ENCODE assay signal across 9 mouse cellular contexts in the genomic region with DNA sequence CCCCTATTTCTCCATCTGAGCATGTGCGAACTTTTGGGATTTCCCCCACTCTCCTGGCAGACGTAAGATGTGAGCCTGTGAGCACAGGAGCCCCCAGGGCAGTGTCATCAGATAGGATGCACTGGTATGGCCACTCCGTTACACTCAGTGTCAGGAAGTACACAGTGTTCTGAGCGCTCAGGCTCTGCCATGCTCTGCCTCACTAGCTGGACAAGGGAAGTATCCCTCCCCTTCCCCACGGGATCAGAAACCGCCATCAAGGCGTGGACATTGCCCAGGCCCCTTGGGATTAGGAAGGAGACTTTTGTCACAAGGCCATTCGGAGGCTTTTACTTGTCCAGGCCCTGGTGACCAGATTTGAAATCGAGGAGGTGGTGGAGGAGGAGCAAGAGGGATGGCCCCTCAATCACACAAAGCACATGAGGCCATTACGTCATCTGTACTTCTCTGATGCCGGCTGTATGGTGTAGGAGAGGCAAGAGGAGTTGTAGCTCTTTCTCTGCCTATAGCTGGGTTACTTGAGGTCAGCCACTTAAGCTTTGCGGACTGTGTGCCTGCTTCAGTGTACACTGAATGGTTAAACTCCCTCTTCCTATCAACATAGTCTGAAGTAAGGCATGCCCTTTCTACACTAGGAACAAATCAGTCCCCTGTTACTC.
DNase-seq lines count a peak whose midpoint lies in the region; ATAC-seq and TF ChIP-seq lines count a peak whose summit lies in the region.
"Had no signal": no experiment of that assay in that cellular context is flagged by ENCODE, and none has a peak within 500 bp of the region (broad histone marks: within the 10 kb centered on the region; RNA-seq: fewer than 3 reads in every experiment).

No protein-coding gene starts in this region.

- ATAC-seq in stomach, embryonic 15.5 days (ENCODE audit: insufficient read depth, low FRiP score, low read depth), result peak; percentile 40; the same call in 1 of the 2 replicates
- no peak for ATAC-seq in stomach, postnatal 0 days (ENCODE audit: low FRiP score, low TSS enrichment)
- peak; percentile 73 for ATAC-seq in lung, postnatal 0 days
- ATAC-seq in granulocyte monocyte progenitor cell, adult 5-6 weeks (replicated peaks; ENCODE audit: poor library complexity, severe bottlenecking), result no peak
- ATAC-seq: forebrain, embryonic 15.5 days had no signal

- DNase-seq in heart, adult 11 months, result peak; percentile 96
- no peak for DNase-seq in heart, postnatal 25 days (ENCODE audit: low spot score)
- DNase-seq in stomach, postnatal 0 days (ENCODE audit: low spot score), result no peak
- DNase-seq in lung, postnatal 0 days (ENCODE audit: low spot score), result peak; percentile 34
- no peak for DNase-seq in frontal cortex, postnatal 10 days (ENCODE audit: low spot score in 2 of 2)
- DNase-seq in cerebellum, adult 11-12 months, result no peak

- H3K27me3 ChIP-seq in stomach, embryonic 15.5 days (replicated peaks), result no peaks in the 10 kb centered on the region
- H3K27me3 ChIP-seq in stomach, postnatal 0 days (ENCODE audit: control insufficient read depth, insufficient read depth, low read length), result no peaks in the 10 kb centered on the region
- H3K27me3 ChIP-seq in lung, postnatal 0 days (replicated peaks; ENCODE audit: insufficient read depth, low read length), result no peaks in the 10 kb centered on the region
- H3K27me3 ChIP-seq: forebrain, embryonic 15.5 days had no signal

- no peak overlapping the region for H3K4me2 ChIP-seq in stomach, embryonic 15.5 days
- H3K4me2 ChIP-seq in stomach, postnatal 0 days (replicated peaks; ENCODE audit: low read depth), result no peak overlapping the region
- no peak overlapping the region for H3K4me2 ChIP-seq in lung, postnatal 0 days (replicated peaks; ENCODE audit: low read depth, low read length)
- H3K4me2 ChIP-seq: forebrain, embryonic 15.5 days had no signal

- no peaks in the 10 kb centered on the region for H3K9me3 ChIP-seq in stomach, embryonic 15.5 days
- no peaks in the 10 kb centered on the region for H3K9me3 ChIP-seq in stomach, postnatal 0 days (ENCODE audit: control insufficient read depth, low read length)
- no peaks in the 10 kb centered on the region for H3K9me3 ChIP-seq in lung, postnatal 0 days (ENCODE audit: low read length)
- H3K9me3 ChIP-seq: forebrain, embryonic 15.5 days had no signal

- no peak for TF ChIP-seq EP300 in stomach, postnatal 0 days (optimal IDR thresholded peaks at IDR 0.05)
- TF ChIP-seq EP300 in lung, postnatal 0 days (IDR thresholded peaks at IDR 0.05), result no peak

- peaks cover 7% of the 10 kb centered on the region for H3K36me3 ChIP-seq in stomach, embryonic 15.5 days
- H3K36me3 ChIP-seq in stomach, postnatal 0 days (ENCODE audit: control insufficient read depth, insufficient read depth, low read length), result 0 out of 2 replicates have a peak, but pooled peaks cover 2% of the 10 kb centered on the region
- H3K36me3 ChIP-seq in lung, postnatal 0 days (ENCODE audit: insufficient read depth, low read length), result no peaks in the 10 kb centered on the region; the same call in 1 of the 2 replicates
- H3K36me3 ChIP-seq: forebrain, embryonic 15.5 days had no signal

- intact Hi-C loops in heart, postnatal 25 days (cut with DNase I), result no loop called here

- no peak overlapping the region for H3K4me3 ChIP-seq in stomach, embryonic 15.5 days (replicated peaks)
- no peak overlapping the region for H3K4me3 ChIP-seq in stomach, postnatal 0 days (ENCODE audit: low read depth, low read length)
- no peak overlapping the region for H3K4me3 ChIP-seq in lung, postnatal 0 days (ENCODE audit: low read depth, low read length)
- H3K4me3 ChIP-seq: forebrain, embryonic 15.5 days had no signal

- H3K4me1 ChIP-seq in stomach, embryonic 15.5 days, result peaks cover 8% of the 10 kb centered on the region; the same call in 1 of the 2 replicates
- H3K4me1 ChIP-seq in stomach, postnatal 0 days (replicated peaks; ENCODE audit: control insufficient read depth, insufficient read depth), result no peaks in the 10 kb centered on the region; the same call in 1 of the 2 replicates
- peaks cover 3% of the 10 kb centered on the region; the same call in 1 of the 2 replicates for H3K4me1 ChIP-seq in lung, postnatal 0 days (ENCODE audit: insufficient read depth, low read depth, low read length)

- H3K27ac ChIP-seq in stomach, embryonic 15.5 days, result no peak overlapping the region
- no peak overlapping the region for H3K27ac ChIP-seq in stomach, postnatal 0 days (replicated peaks)
- H3K27ac ChIP-seq in lung, postnatal 0 days (ENCODE audit: low read length), result no peak overlapping the region
- H3K27ac ChIP-seq: forebrain, embryonic 15.5 days had no signal

- TF ChIP-seq CTCF in stomach, postnatal 0 days (IDR thresholded peaks at IDR 0.05; ENCODE audit: low read depth), result no peak
- TF ChIP-seq CTCF in lung, postnatal 0 days (IDR thresholded peaks at IDR 0.05), result no peak

- WGBS in stomach, embryonic 15.5 days, result 62% methylated on average over 12 of the region's 12 CpGs
- WGBS in stomach, postnatal 0 days, result 68% methylated on average over 12 of the region's 12 CpGs
- 51% methylated on average over 12 of the region's 12 CpGs for WGBS in lung, postnatal 0 days

- no peak overlapping the region for H3K9ac ChIP-seq in stomach, embryonic 15.5 days
- no peak overlapping the region for H3K9ac ChIP-seq in stomach, postnatal 0 days (ENCODE audit: low read length)
- no peak overlapping the region for H3K9ac ChIP-seq in lung, postnatal 0 days (replicated peaks; ENCODE audit: low read depth)
- H3K9ac ChIP-seq: forebrain, embryonic 15.5 days had no signal

Comparison
In these comparisons a context has a peak if more than half of its experiments do, and no peak if none do; other contexts are left out.
1. DNase-seq: peak in heart, adult 11 months (single experiment) and lung, postnatal 0 days (single experiment); none in heart, postnatal 25 days (single experiment), stomach, postnatal 0 days (single experiment), frontal cortex, postnatal 10 days (0 of 2) and cerebellum, adult 11-12 months (single experiment).
2. ATAC-seq: peak in stomach, embryonic 15.5 days (single experiment) and lung, postnatal 0 days (single experiment); none in stomach, postnatal 0 days (single experiment) and granulocyte monocyte progenitor cell, adult 5-6 weeks (single experiment).